Mouse (Mus musculus) large intestine, adult 2 months (tissue): ENCODE results near the gene Gas2. TPM values are rescaled to one million over a fixed set of nuclear protein-coding genes. Genes with fewer than 3 reads are reported as not detected.

Experiments
- DNase-seq: peaks from one replicate; pipeline ENCODE4 v3.0.0-alpha.2; 2012; ENCODE audit warnings: low read depth, low spot score
- WGBS: fragments of 180-500 bp; shearing (Covaris S2); methylation state at CpG from one replicate; pipeline ENCODE4 v1.1.7; 2018; 5-methylcytosine and 5-hydroxymethylcytosine counted together
- polyA plus RNA-seq: library from polyadenylated mRNA; depleted of rRNA; stranded (reverse); fragments of >200 nt; gene quantifications from 2 replicates; pipeline ENCODE4 v1.2.3, GENCODE M21; 2012

Gene Gas2
- polyA plus RNA-seq, 1 experiment, result 1.0 TPM

GRCm38 (mm10) chr7:51879136-51879723 lies 17.4 kb downstream of the Gas2 start:
- DNase-seq, result no peak
- WGBS, result 8% methylated on average over 17 of the region's 17 CpGs

GRCm38 (mm10) chr7:51880121-51880520 lies 18.3 kb downstream of the Gas2 start:
- DNase-seq, result no peak
- WGBS, result 78% methylated on average over 4 of the region's 4 CpGs

- 77% methylated on average over 3 of the region's 3 CpGs for WGBS
- no peak for DNase-seq
Measured at GRCm38 (mm10) chr7:51885345-51885744, 23.5 kb downstream of the Gas2 start.

GRCm38 (mm10) chr7:51887678-51888567 lies 26.1 kb downstream of the Gas2 start:
- no peak for DNase-seq

GRCm38 (mm10) chr7:51889601-51890000 lies 27.8 kb downstream of the Gas2 start:
- 89% methylated on average over 7 of the region's 7 CpGs for WGBS

More at GRCm38 (mm10) chr7:51887678-51888567, 26.1 kb downstream of the Gas2 start:
- WGBS, result 84% methylated on average over 11 of the region's 11 CpGs

GRCm38 (mm10) chr7:51892224-51892965 lies 30.6 kb downstream of the Gas2 start:
- 91% methylated on average over 1 of the region's 1 CpGs for WGBS
- DNase-seq, result no peak

More at GRCm38 (mm10) chr7:51889601-51890000, 27.8 kb downstream of the Gas2 start:
- no peak for DNase-seq

GRCm38 (mm10) chr7:51893008-51893407 lies 31.2 kb downstream of the Gas2 start:
- 48% methylated on average over 4 of the region's 4 CpGs for WGBS
- DNase-seq, result no peak

GRCm38 (mm10) chr7:51894133-51894801 lies 32.5 kb downstream of the Gas2 start:
- no peak for DNase-seq
- WGBS, result 81% methylated on average over 4 of the region's 4 CpGs

- 71% methylated on average over 2 of the region's 2 CpGs for WGBS
Measured at GRCm38 (mm10) chr7:51894939-51895338, 33.1 kb downstream of the Gas2 start.

GRCm38 (mm10) chr7:51899066-51899465 lies 37.3 kb downstream of the Gas2 start:
- DNase-seq, result no peak
- WGBS, result 69% methylated on average over 6 of the region's 6 CpGs

More at GRCm38 (mm10) chr7:51894939-51895338, 33.1 kb downstream of the Gas2 start:
- no peak for DNase-seq

- DNase-seq, result no peak
- 52% methylated on average over 3 of the region's 3 CpGs for WGBS
Measured at GRCm38 (mm10) chr7:51913292-51914050, 51.7 kb downstream of the Gas2 start.

- 67% methylated on average over 2 of the region's 2 CpGs for WGBS
- no peak for DNase-seq
Measured at GRCm38 (mm10) chr7:51914132-51914531, 52.3 kb downstream of the Gas2 start.

GRCm38 (mm10) chr7:51928761-51929519 lies 67.1 kb downstream of the Gas2 start:
- 67% methylated on average over 10 of the region's 10 CpGs for WGBS
- DNase-seq, result no peak

- no peak for DNase-seq
- 79% methylated on average over 4 of the region's 4 CpGs for WGBS
Measured at GRCm38 (mm10) chr7:51931217-51931616, 69.4 kb downstream of the Gas2 start.

- no peak for DNase-seq
- WGBS, result 85% methylated on average over 1 of the region's 1 CpGs
Measured at GRCm38 (mm10) chr7:51937337-51937736, 75.5 kb downstream of the Gas2 start.

GRCm38 (mm10) chr7:51940461-51940860 lies 78.6 kb downstream of the Gas2 start:
- 74% methylated on average over 2 of the region's 2 CpGs for WGBS
- no peak for DNase-seq

GRCm38 (mm10) chr7:51955424-51956041 lies 93.7 kb downstream of the Gas2 start:
- no peak for DNase-seq
- WGBS, result 41% methylated on average over 9 of the region's 9 CpGs

GRCm38 (mm10) chr7:51957766-51958165 lies 96.0 kb downstream of the Gas2 start:
- no peak for DNase-seq
